Mouse (Mus musculus): ENCODE measurements around the gene Ppp1r2. TPM values are rescaled to one million over a fixed set of nuclear protein-coding genes. Genes with fewer than 3 reads are reported as not detected.

Ppp1r2 gene
- total RNA-seq (2023) = 10 to 100 TPM; 34.1 to 37.0 TPM

DNA sequence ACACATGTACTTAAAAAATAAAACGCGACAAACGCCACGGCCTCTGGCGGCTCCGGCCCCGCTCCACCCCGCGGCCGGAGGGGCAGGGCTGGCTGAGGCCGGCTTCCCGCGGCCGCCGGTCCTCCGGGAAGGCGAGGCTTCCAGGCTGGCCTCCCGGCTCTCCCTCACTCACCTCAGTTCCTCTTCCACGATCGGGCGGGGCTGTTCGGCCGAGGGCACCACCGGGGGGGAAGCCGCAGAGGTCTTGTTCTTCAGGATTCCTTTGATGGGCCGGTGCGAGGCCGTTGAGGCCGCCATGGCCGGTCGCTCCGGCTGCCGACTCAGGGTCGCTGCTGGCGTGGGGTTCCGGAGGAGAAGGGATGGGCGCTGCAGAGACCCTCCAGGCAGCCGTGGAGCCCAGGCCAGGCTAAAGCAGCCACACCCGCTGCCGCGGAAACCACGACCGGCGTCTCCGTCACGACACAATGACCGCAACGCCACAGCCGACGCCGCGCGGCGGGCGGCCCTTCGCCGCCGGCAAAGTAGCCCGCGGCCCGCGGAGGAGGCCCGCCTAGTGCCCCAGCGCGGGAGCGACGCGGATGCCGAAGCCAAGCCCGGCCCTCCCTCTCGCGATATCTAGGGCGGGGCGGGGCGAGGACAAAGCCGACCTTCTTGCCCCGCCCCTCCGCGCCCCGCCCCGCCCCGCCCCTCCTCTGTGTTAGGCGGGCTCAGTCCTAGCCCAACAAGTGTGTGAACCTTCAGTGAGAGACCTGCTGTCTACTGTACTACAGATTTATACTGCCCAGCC is at the start of gene Ppp1r2:
TSS of gene Ppp1r2 (minus strand) at position 604 of the 787 bp plus-strand sequence.

DNA sequence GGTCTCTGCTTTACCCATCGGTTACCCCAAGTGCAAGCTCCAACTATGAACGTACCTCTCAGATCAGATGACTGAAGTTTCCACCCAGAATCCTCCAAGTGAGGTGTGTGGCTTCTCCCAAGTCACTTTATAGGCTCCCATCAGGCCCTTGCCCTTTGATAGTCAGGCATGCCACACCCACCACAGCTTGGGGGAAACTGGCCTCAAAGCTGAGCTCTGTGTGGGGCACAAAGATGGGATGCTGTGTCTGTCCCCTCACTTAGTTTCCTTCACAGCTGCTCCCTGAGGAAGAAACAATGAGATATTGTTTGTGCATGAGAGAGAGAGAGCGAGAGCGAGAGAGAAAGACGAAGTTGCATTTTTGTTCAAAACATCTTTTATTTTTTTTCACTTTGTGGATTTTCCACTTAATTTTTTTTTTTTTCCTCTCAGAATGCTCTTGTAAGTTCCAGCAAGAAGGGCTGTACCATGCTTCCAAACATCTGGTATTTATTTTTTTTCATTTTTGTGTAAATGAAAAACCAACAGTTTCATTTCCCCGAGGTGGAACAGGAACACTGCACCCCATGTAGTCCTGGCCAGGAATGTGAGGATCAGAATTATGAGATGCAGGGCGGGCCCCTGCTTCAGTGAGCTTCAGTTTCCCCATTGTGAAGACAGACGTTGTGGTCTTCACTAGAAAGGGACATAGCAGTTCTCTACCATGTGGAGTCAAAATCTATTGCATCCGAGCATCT is 39.6 kb upstream of the Ppp1r2 start, which contains the start of gene Apod:
TSS of gene Apod (minus strand) at position 312 of the 737 bp plus-strand sequence.

Other genes starting within 250 kb of the Ppp1r2 start
- gene Xxylt1, start 193.8 kb downstream of the Ppp1r2 start, total RNA-seq (2023) = 10 to 100 TPM; 14.8 to 18.2 TPM
- 10 to 100 TPM; 51.6 to 54.7 TPM for gene Acap2, start 74.0 kb downstream of the Ppp1r2 start, total RNA-seq (2023)
- not detected for gene Apod, start 39.5 kb upstream of the Ppp1r2 start, total RNA-seq (2023)
- gene Bdh1, start 147.0 kb upstream of the Ppp1r2 start, total RNA-seq (2023) = 10 to 100 TPM; 48.7 to 49.3 TPM